Mouse (Mus musculus) megakaryocyte, embryonic 14.5 days (primary cell): ENCODE results near the gene Gpr156.

ENCODE experiments used
- FLI1 ChIP-seq: IDR thresholded peaks from 2 replicates; pipeline ENCODE4 v1.6.1; 2012; ENCODE audit warnings: low read length, inconsistent platforms, mixed read lengths
- GATA1 ChIP-seq: IDR thresholded peaks from 3 replicates; pipeline ENCODE4 v1.6.1; 2012; ENCODE audit warnings: mixed read lengths, low read length, inconsistent platforms, borderline replicate concordance

DNA sequence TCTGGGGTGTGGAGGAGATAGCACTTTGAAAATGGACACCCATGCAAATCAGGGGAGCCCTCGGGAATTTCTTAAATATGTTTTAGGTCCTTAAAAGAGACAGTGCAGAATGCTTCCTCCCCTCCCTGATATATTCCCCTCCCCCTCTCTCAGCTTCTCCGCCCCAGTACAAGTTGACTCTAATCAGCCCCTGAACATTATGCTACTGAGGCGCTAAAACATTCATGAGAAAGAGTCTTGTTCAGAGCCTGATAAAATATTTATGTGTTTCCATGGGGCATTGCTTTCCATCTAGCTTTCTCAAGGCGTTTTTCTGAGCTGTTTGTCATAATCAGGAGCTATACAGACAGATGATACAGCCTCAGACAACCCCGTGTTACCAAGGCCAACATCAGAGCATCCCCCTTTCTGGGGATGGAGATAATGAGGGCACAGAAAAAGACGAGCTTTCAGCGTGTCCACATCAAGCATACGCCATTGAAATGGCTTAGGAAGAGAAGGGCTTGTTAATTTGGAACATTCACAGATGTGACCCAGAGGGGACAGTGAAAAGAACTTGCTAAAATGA, 4.6 kb downstream of the Gpr156 start:
- TF ChIP-seq GATA1 (no peak), FLI1 (no peak)
